Mouse (Mus musculus): ENCODE data around the gene Nat8f4. TPM values are rescaled to one million over a fixed set of nuclear protein-coding genes. Genes with fewer than 3 reads are reported as not detected.
"Not testable (repeated sequence)": the region's sequence is repeated elsewhere in the genome, so short reads cannot be mapped to it uniquely, and the experiment has no call there.

Gene Nat8f4
- polyA plus RNA-seq, 1 experiment = 30.1 TPM

GRCm38 (mm10) chr6:85906911-85907351, 2.2 kb upstream of the Nat8f4 start:
- DNase-seq (ENCODE audit: low read depth, low spot score) = not testable (repeated sequence)
- WGBS = 69% methylated on average over 2 of the region's 2 CpGs

GRCm38 (mm10) chr6:85902303-85902702, 2.4 kb downstream of the Nat8f4 start:
- WGBS = 34% methylated on average over 2 of the region's 2 CpGs
- DNase-seq (ENCODE audit: low read depth, low spot score) = peak; percentile 46

GRCm38 (mm10) chr6:85898596-85899475, 5.8 kb downstream of the Nat8f4 start:
- DNase-seq (ENCODE audit: low read depth, low spot score) = not testable (repeated sequence)

GRCm38 (mm10) chr6:85895061-85895648, 9.5 kb downstream of the Nat8f4 start:
- not testable (repeated sequence) for DNase-seq (ENCODE audit: low read depth, low spot score)
- 62% methylated on average over 25 of the region's 25 CpGs for WGBS

More at GRCm38 (mm10) chr6:85898596-85899475, 5.8 kb downstream of the Nat8f4 start:
- WGBS = 77% methylated on average over 7 of the region's 8 CpGs

GRCm38 (mm10) chr6:85888961-85889360, 15.7 kb downstream of the Nat8f4 start:
- 84% methylated on average over 2 of the region's 2 CpGs for WGBS
- DNase-seq (ENCODE audit: low read depth, low spot score) = no peak

GRCm38 (mm10) chr6:85884311-85884710, 20.4 kb downstream of the Nat8f4 start:
- no peak for DNase-seq (ENCODE audit: low read depth, low spot score)
- 69% methylated on average over 1 of the region's 1 CpGs for WGBS

GRCm38 (mm10) chr6:85883246-85883645, 21.4 kb downstream of the Nat8f4 start:
- WGBS = 94% methylated on average over 9 of the region's 9 CpGs
- not testable (repeated sequence) for DNase-seq (ENCODE audit: low read depth, low spot score)

- DNase-seq (ENCODE audit: low read depth, low spot score) = not testable (repeated sequence)
These were observed 35.7 kb downstream of the Nat8f4 start, which contains the start of gene Nat8f2 for GRCm38 (mm10) chr6:85869006-85869405. TSS of gene Nat8f2 (minus strand) at chr6:85869158.

GRCm38 (mm10) chr6:85867726-85868690, 36.7 kb downstream of the Nat8f4 start:
- no peak for DNase-seq (ENCODE audit: low read depth, low spot score)
- WGBS = 79% methylated on average over 8 of the region's 8 CpGs

More at GRCm38 (mm10) chr6:85869006-85869405, 35.7 kb downstream of the Nat8f4 start, which contains the start of gene Nat8f2:
- 32% methylated on average over 5 of the region's 5 CpGs for WGBS

GRCm38 (mm10) chr6:85866995-85867394, 37.7 kb downstream of the Nat8f4 start:
- 84% methylated on average over 1 of the region's 1 CpGs for WGBS
- not testable (repeated sequence) for DNase-seq (ENCODE audit: low read depth, low spot score)

GRCm38 (mm10) chr6:85866166-85866565, 38.5 kb downstream of the Nat8f4 start:
- not testable (repeated sequence) for DNase-seq (ENCODE audit: low read depth, low spot score)
- 84% methylated on average over 3 of the region's 3 CpGs for WGBS

- DNase-seq (ENCODE audit: low read depth, low spot score) = not testable (repeated sequence)
- WGBS = 67% methylated on average over 6 of the region's 7 CpGs
These were observed 39.6 kb downstream of the Nat8f4 start for GRCm38 (mm10) chr6:85864900-85865639.

GRCm38 (mm10) chr6:85863840-85864239, 40.8 kb downstream of the Nat8f4 start:
- DNase-seq (ENCODE audit: low read depth, low spot score) = no peak
- WGBS = 88% methylated on average over 2 of the region's 2 CpGs

- WGBS = 32% methylated on average over 2 of the region's 2 CpGs
These were observed 41.5 kb downstream of the Nat8f4 start for GRCm38 (mm10) chr6:85863136-85863535.

GRCm38 (mm10) chr6:85862565-85862964, 42.1 kb downstream of the Nat8f4 start:
- 30% methylated on average over 3 of the region's 3 CpGs for WGBS
- no peak for DNase-seq (ENCODE audit: low read depth, low spot score)

More at GRCm38 (mm10) chr6:85863136-85863535, 41.5 kb downstream of the Nat8f4 start:
- no peak for DNase-seq (ENCODE audit: low read depth, low spot score)

GRCm38 (mm10) chr6:85861247-85861646, 43.4 kb downstream of the Nat8f4 start:
- 78% methylated on average over 3 of the region's 3 CpGs for WGBS
- no peak for DNase-seq (ENCODE audit: low read depth, low spot score)

- 77% methylated on average over 1 of the region's 1 CpGs for WGBS
These were observed 48.4 kb downstream of the Nat8f4 start for GRCm38 (mm10) chr6:85856194-85856678.

GRCm38 (mm10) chr6:85853481-85853880, 51.2 kb downstream of the Nat8f4 start:
- 37% methylated on average over 3 of the region's 3 CpGs for WGBS
- DNase-seq (ENCODE audit: low read depth, low spot score) = peak; percentile 69

More at GRCm38 (mm10) chr6:85856194-85856678, 48.4 kb downstream of the Nat8f4 start:
- DNase-seq (ENCODE audit: low read depth, low spot score) = no peak

Data from large intestine, adult 2 months (tissue).